Mouse (Mus musculus) macrophage (primary cell): ENCODE data around the gene Akap5. TPM values are rescaled to one million over a fixed set of nuclear protein-coding genes. Genes with fewer than 3 reads are reported as not detected.

Source experiments
- H3K27ac ChIP-seq: fragments of 350-480 bp; formaldehyde crosslinking; 2 replicates; pipeline ENCODE4 v1.9.0; 2021
- H3K36me3 ChIP-seq: fragments of 350-480 bp; formaldehyde crosslinking; 2 replicates; pipeline ENCODE4 v1.9.0; 2021; ENCODE audit errors: inconsistent target
- H3K4me3 ChIP-seq: fragments of 350-480 bp; formaldehyde crosslinking; 2 replicates; pipeline ENCODE4 v1.9.0; 2021; ENCODE audit errors: inconsistent target
- H3K79me2 ChIP-seq: fragments of 350-480 bp; formaldehyde crosslinking; 2 replicates; pipeline ENCODE4 v1.9.0; 2021; ENCODE audit errors: inconsistent target
- WGBS: methylation state at CpG from one replicate; pipeline ENCODE4 v1.1.7; 2026; ENCODE audit warnings: inconsistent platforms; ENCODE audit not compliant: missing documents; 5-methylcytosine and 5-hydroxymethylcytosine counted together
- polyA plus RNA-seq: library from polyadenylated mRNA; stranded (reverse); fragments of 250-400 nt; gene quantifications from 3 replicates; pipeline ENCODE4 v1.2.4, GENCODE M21; 2018; ENCODE audit warnings: inconsistent platforms

The Akap5 gene
- polyA plus RNA-seq, 1 experiment from 2014 or later: 0.01 TPM

- H3K79me2 ChIP-seq: peaks cover 76% of the 10 kb centered on the region
- H3K4me3 ChIP-seq: peak overlapping the region; percentile 51
- H3K27ac ChIP-seq: peak overlapping the region; percentile 33
- 7% methylated on average over 9 of the region's 9 CpGs for WGBS
- H3K36me3 ChIP-seq: no peaks in the 10 kb centered on the region
Measured at GRCm38 (mm10) chr12:76368201-76368789, 43.6 kb downstream of the Akap5 start.

GRCm38 (mm10) chr12:76368790-76369205, 44.1 kb downstream of the Akap5 start:
- Histone ChIP-seq H3K27ac (peak overlapping the region; percentile 33), H3K36me3 (no peaks in the 10 kb centered on the region), H3K4me3 (peak overlapping the region; percentile 51), H3K79me2 (peaks cover 76% of the 10 kb centered on the region)
- WGBS: 2% methylated on average over 26 of the region's 26 CpGs

- peaks cover 76% of the 10 kb centered on the region for H3K79me2 ChIP-seq
- no peaks in the 10 kb centered on the region for H3K36me3 ChIP-seq
- WGBS: under 1% methylated on average over 59 of the region's 96 CpGs
Measured at GRCm38 (mm10) chr12:76369206-76369977, 44.7 kb downstream of the Akap5 start, which contains the start of gene Zbtb25. Gene Zbtb25 (minus strand): TSS chr12:76369602.

GRCm38 (mm10) chr12:76369978-76370830, 45.5 kb downstream of the Akap5 start, which contains the start of gene Zbtb1:
Gene Zbtb1 (plus strand): TSS chr12:76370266.
- peaks cover 76% of the 10 kb centered on the region for H3K79me2 ChIP-seq
- under 1% methylated on average over 93 of the region's 99 CpGs for WGBS

More at GRCm38 (mm10) chr12:76369206-76369977, 44.7 kb downstream of the Akap5 start, which contains the start of gene Zbtb25:
- Histone ChIP-seq H3K27ac (peak within 1 kb of the TSS; percentile 52), H3K4me3 (peak within 1 kb of the TSS; percentile 51)

GRCm38 (mm10) chr12:76370831-76371571, 46.3 kb downstream of the Akap5 start:
- Histone ChIP-seq H3K27ac (peak overlapping the region; percentile 75), H3K4me3 (peak overlapping the region; percentile 73), H3K36me3 (no peaks in the 10 kb centered on the region), H3K79me2 (peaks cover 76% of the 10 kb centered on the region)
- WGBS: 2% methylated on average over 49 of the region's 63 CpGs

More at GRCm38 (mm10) chr12:76369978-76370830, 45.5 kb downstream of the Akap5 start, which contains the start of gene Zbtb1:
- Histone ChIP-seq H3K27ac (peak within 1 kb of the TSS; percentile 75), H3K4me3 (peak within 1 kb of the TSS; percentile 73), H3K36me3 (no peaks in the 10 kb centered on the region)

- peaks cover 76% of the 10 kb centered on the region for H3K79me2 ChIP-seq
- 20% methylated on average over 7 of the region's 7 CpGs for WGBS
- H3K36me3 ChIP-seq: no peaks in the 10 kb centered on the region
- peak overlapping the region; percentile 73 for H3K4me3 ChIP-seq
- H3K27ac ChIP-seq: peak overlapping the region; percentile 75
Measured at GRCm38 (mm10) chr12:76372046-76372445, 47.4 kb downstream of the Akap5 start.

GRCm38 (mm10) chr12:76372881-76373818, 48.5 kb downstream of the Akap5 start:
- Histone ChIP-seq H3K79me2 (peaks cover 76% of the 10 kb centered on the region), H3K4me3 (no peak overlapping the region), H3K36me3 (no peaks in the 10 kb centered on the region), H3K27ac (no peak overlapping the region)
- WGBS: 86% methylated on average over 5 of the region's 7 CpGs

GRCm38 (mm10) chr12:76373991-76374390, 49.3 kb downstream of the Akap5 start:
- Histone ChIP-seq H3K36me3 (no peaks in the 10 kb centered on the region), H3K27ac (no peak overlapping the region), H3K4me3 (no peak overlapping the region), H3K79me2 (peaks cover 77% of the 10 kb centered on the region)
- 92% methylated on average over 6 of the region's 6 CpGs for whole genome bisulfite sequencing

GRCm38 (mm10) chr12:76374911-76375310, 50.2 kb downstream of the Akap5 start:
- WGBS: 96% methylated on average over 3 of the region's 4 CpGs
- Histone ChIP-seq H3K27ac (no peak overlapping the region), H3K79me2 (peaks cover 87% of the 10 kb centered on the region), H3K36me3 (no peaks in the 10 kb centered on the region), H3K4me3 (no peak overlapping the region)

GRCm38 (mm10) chr12:76375506-76375905, 50.8 kb downstream of the Akap5 start:
- Histone ChIP-seq H3K4me3 (no peak overlapping the region), H3K79me2 (peaks cover 93% of the 10 kb centered on the region), H3K27ac (no peak overlapping the region), H3K36me3 (no peaks in the 10 kb centered on the region)
- WGBS: 82% methylated on average over 3 of the region's 3 CpGs

GRCm38 (mm10) chr12:76376649-76377048, 52.0 kb downstream of the Akap5 start:
- Histone ChIP-seq H3K79me2 (peaks cover 100% of the 10 kb centered on the region), H3K4me3 (no peak overlapping the region), H3K27ac (peak overlapping the region; percentile 25; the same call in 1 of the 2 replicates), H3K36me3 (no peaks in the 10 kb centered on the region)
- WGBS: 29% methylated on average over 7 of the region's 7 CpGs

GRCm38 (mm10) chr12:76377059-76377458, 52.4 kb downstream of the Akap5 start:
- Histone ChIP-seq H3K79me2 (peaks cover 100% of the 10 kb centered on the region), H3K4me3 (no peak overlapping the region), H3K27ac (peak overlapping the region; percentile 25), H3K36me3 (no peaks in the 10 kb centered on the region)
- 74% methylated on average over 6 of the region's 6 CpGs for WGBS

GRCm38 (mm10) chr12:76377726-76378125, 53.0 kb downstream of the Akap5 start:
- WGBS: 78% methylated on average over 2 of the region's 3 CpGs
- no peak overlapping the region for H3K4me3 ChIP-seq

More at GRCm38 (mm10) chr12:76377726-76378125, 53.0 kb downstream of the Akap5 start:
- Histone ChIP-seq H3K36me3 (no peaks in the 10 kb centered on the region), H3K79me2 (peaks cover 100% of the 10 kb centered on the region), H3K27ac (peak overlapping the region; percentile 25)
